Mouse (Mus musculus): ENCODE measurements at regions not wholly inside any gene's neighbourhood (a gene's known extent, or its start where the extent isn't known, plus 50 kb on each side); places are given as distances from the start of the nearest gene placed in this dataset.

DNA sequence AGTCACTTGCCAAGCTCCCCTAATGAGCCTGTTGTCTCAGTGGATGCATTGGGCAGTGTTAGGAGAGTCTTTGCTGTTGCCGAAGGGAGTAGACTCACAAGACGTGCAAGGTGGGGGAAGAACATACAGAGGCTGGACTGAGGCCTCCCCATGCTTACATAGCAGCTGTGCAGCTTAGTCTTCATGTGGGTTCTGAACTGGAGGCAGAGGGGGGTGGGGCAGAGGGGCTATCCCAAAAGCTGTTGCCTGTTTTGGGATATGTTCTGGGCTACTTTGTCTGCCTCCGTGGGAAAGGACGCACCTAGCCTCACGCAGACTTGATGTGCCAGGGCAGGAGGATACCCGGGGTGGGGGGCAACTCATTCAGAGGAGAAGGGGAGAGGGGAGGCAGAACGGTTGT lies 84.7 kb downstream of the Dad1 start:
- Histone ChIP-seq H3K4me1 (replicated peaks; ENCODE audit: control insufficient read depth, insufficient read depth, low read length) (0 out of 2 replicates have a peak, but pooled peaks cover 4% of the 10 kb centered on the region), H3K9ac (no peak overlapping the region), H3K27ac (no peak overlapping the region), H3K4me2 (replicated peaks) (no peak overlapping the region), H3K9me3 (ENCODE audit: control insufficient read depth, low read length) (no peaks in the 10 kb centered on the region), H3K36me3 (replicated peaks; ENCODE audit: control insufficient read depth, insufficient read depth) (no peaks in the 10 kb centered on the region), H3K4me3 (replicated peaks; ENCODE audit: low read length) (no peak overlapping the region), H3K27me3 (ENCODE audit: control insufficient read depth, insufficient read depth, low read length) (no peaks in the 10 kb centered on the region)
- no peak for ATAC-seq (ENCODE audit: low FRiP score)
- WGBS = 85% methylated on average over 7 of the region's 7 CpGs
- no peak for DNase-seq (ENCODE audit: low spot score)

DNA sequence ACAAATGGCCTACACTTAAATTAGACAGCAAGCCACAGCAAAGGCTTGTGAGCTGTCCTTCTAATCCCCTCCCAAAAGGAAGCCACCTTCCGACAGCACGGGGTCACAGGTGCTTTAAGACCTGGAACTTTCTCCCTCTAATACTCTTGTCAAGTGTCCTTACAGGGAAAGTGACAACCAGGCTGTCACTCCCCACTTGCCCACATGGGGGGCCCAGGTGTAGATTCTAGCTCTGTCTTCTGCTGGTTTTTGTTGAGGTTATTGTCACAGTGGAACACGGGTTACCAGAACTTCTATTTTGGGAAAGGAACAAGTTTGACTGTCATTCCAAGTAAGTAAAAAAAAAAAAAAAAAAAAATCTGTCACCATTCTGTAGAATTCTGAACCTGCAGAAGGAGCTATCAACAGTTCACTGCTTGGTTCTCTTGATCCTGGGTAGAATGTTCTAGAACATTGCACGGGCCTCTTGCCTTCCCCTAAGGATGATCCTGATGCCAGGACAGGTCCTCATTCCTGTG lies 85.4 kb downstream of the Dad1 start:
- Histone ChIP-seq H3K27ac (no peak overlapping the region), H3K4me3 (replicated peaks; ENCODE audit: low read length) (no peak overlapping the region), H3K4me1 (replicated peaks; ENCODE audit: control insufficient read depth, insufficient read depth, low read length) (0 out of 2 replicates have a peak, but pooled peaks cover 1% of the 10 kb centered on the region), H3K9me3 (ENCODE audit: control insufficient read depth, low read length) (no peaks in the 10 kb centered on the region), H3K27me3 (ENCODE audit: control insufficient read depth, insufficient read depth, low read length) (no peaks in the 10 kb centered on the region), H3K4me2 (replicated peaks) (no peak overlapping the region), H3K36me3 (replicated peaks; ENCODE audit: control insufficient read depth, insufficient read depth) (no peaks in the 10 kb centered on the region), H3K9ac (no peak overlapping the region)
- 81% methylated on average over 4 of the region's 4 CpGs for WGBS
- DNase-seq (ENCODE audit: low spot score) = no peak
- ATAC-seq (ENCODE audit: low FRiP score) = no peak

DNA sequence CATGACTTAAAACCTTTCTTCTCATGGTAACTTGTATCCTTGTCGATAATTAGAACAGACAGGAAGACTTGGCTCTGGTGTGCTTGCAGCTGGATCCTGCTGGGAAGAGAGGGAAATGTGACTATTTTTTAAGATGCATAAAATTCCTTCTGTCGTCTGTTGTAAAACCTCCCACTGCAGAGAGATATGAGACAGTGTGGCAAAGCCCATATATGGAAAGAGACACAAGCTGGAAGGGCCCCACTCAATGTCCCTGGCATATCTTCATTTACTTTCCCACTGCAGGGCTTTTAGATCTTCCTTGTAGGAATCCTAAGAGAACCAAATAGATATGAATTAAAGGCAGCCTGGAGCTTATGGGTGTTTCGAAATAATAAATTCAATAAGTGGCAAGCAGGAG lies 87.8 kb downstream of the Dad1 start:
- Histone ChIP-seq H3K4me3 (replicated peaks; ENCODE audit: low read length) (no peak overlapping the region), H3K36me3 (replicated peaks; ENCODE audit: control insufficient read depth, insufficient read depth) (no peaks in the 10 kb centered on the region), H3K27ac (no peak overlapping the region), H3K27me3 (ENCODE audit: control insufficient read depth, insufficient read depth, low read length) (no peaks in the 10 kb centered on the region), H3K4me2 (replicated peaks) (no peak overlapping the region), H3K4me1 (replicated peaks; ENCODE audit: control insufficient read depth, insufficient read depth, low read length) (no peaks in the 10 kb centered on the region), H3K9me3 (ENCODE audit: control insufficient read depth, low read length) (no peaks in the 10 kb centered on the region), H3K9ac (no peak overlapping the region)
- no peak for DNase-seq (ENCODE audit: low spot score)
- WGBS = 59% methylated on average over 3 of the region's 3 CpGs
- ATAC-seq (ENCODE audit: low FRiP score) = no peak

DNA sequence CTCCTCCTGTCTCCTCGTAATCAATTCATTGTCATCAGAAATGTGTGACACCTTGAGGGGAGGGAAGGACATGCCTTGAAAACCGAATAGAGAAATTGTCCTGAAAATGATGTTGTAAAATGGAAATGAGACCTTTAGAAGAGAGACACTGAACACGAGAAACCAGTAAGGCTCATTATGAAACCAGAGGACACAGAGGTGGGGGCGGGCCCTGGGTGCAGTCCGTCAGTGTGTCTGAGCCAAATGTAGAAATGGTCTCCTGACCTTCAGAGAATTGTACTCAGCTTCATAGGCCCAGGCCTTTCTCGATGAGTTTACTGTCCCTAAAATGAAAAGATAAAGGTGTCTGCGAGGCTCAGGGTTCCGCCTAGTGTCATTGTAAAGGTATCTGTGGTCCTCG lies 89.0 kb downstream of the Dad1 start:
- H3K27ac ChIP-seq = no peak overlapping the region
- no peaks in the 10 kb centered on the region for H3K27me3 ChIP-seq (ENCODE audit: control insufficient read depth, insufficient read depth, low read length)
- H3K9me3 ChIP-seq (ENCODE audit: control insufficient read depth, low read length) = no peaks in the 10 kb centered on the region
- H3K4me2 ChIP-seq (replicated peaks) = no peak overlapping the region
- H3K9ac ChIP-seq = no peak overlapping the region
- no peak for ATAC-seq (ENCODE audit: low FRiP score)
- no peaks in the 10 kb centered on the region for H3K36me3 ChIP-seq (replicated peaks; ENCODE audit: control insufficient read depth, insufficient read depth)
- no peak for DNase-seq (ENCODE audit: low spot score)
- H3K4me3 ChIP-seq (replicated peaks; ENCODE audit: low read length) = no peak overlapping the region
- no peaks in the 10 kb centered on the region for H3K4me1 ChIP-seq (replicated peaks; ENCODE audit: control insufficient read depth, insufficient read depth, low read length)
- WGBS = 80% methylated on average over 9 of the region's 9 CpGs

DNA sequence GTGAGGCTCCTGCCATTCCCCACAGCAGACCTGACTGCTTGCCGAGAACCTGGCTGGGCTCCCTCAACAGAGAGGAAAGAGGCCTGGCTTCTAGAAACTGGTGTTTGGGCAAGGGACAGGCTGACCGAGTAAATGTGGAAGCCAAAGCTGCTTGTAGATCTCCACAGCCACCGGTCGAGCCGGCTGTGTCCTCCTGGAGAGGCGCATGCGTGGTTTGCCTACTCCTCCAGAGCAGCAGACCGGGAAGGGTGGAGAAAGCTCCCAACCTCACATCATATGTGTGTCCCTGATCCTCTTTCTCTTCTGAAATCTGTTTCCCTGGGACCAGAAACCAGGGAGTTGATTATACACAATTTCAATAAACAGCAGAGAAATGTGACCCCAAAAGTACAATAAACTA lies 92.0 kb downstream of the Dad1 start:
- no peak overlapping the region for H3K4me3 ChIP-seq (replicated peaks; ENCODE audit: low read length)
- H3K36me3 ChIP-seq (replicated peaks; ENCODE audit: control insufficient read depth, insufficient read depth) = no peaks in the 10 kb centered on the region
- ATAC-seq (ENCODE audit: low FRiP score) = no peak
- H3K4me1 ChIP-seq (replicated peaks; ENCODE audit: control insufficient read depth, insufficient read depth, low read length) = no peaks in the 10 kb centered on the region
- H3K27me3 ChIP-seq (ENCODE audit: control insufficient read depth, insufficient read depth, low read length) = no peaks in the 10 kb centered on the region
- H3K27ac ChIP-seq = no peak overlapping the region
- no peak overlapping the region for H3K4me2 ChIP-seq (replicated peaks)
- 86% methylated on average over 8 of the region's 8 CpGs for WGBS
- no peak for DNase-seq (ENCODE audit: low spot score)
- H3K9ac ChIP-seq = no peak overlapping the region
- H3K9me3 ChIP-seq (ENCODE audit: control insufficient read depth, low read length) = no peaks in the 10 kb centered on the region

DNA sequence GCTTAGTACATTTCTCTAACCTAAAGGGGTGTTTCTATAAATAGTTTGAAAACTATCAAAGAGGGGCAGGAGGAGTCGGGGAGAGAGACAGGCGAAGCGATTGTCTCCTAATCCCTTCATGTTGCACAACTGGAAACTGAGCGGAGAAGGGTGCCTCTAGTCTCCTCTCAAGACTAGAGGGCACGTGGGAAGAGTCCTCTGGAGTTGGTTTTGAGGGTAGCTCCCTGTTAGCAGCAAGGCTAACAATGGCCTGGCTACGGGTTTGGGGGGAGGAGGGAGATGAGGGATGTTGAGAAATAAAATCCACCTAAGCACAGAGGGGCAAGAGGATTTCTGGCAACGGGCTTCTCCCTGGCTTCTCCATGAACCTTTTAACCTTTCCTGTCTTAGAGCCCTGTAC lies 92.7 kb downstream of the Dad1 start:
- H3K4me3 ChIP-seq (replicated peaks; ENCODE audit: low read length) = no peak overlapping the region
- ATAC-seq (ENCODE audit: low FRiP score) (no peak), DNase-seq (ENCODE audit: low spot score) (no peak)
- no peaks in the 10 kb centered on the region for H3K36me3 ChIP-seq (replicated peaks; ENCODE audit: control insufficient read depth, insufficient read depth)
- no peaks in the 10 kb centered on the region for H3K27me3 ChIP-seq (ENCODE audit: control insufficient read depth, insufficient read depth, low read length)
- no peak overlapping the region for H3K9ac ChIP-seq
- 72% methylated on average over 7 of the region's 7 CpGs for WGBS
- H3K27ac ChIP-seq = no peak overlapping the region
- no peaks in the 10 kb centered on the region for H3K4me1 ChIP-seq (replicated peaks; ENCODE audit: control insufficient read depth, insufficient read depth, low read length)
- no peaks in the 10 kb centered on the region for H3K9me3 ChIP-seq (ENCODE audit: control insufficient read depth, low read length)
- H3K4me2 ChIP-seq (replicated peaks) = no peak overlapping the region

DNA sequence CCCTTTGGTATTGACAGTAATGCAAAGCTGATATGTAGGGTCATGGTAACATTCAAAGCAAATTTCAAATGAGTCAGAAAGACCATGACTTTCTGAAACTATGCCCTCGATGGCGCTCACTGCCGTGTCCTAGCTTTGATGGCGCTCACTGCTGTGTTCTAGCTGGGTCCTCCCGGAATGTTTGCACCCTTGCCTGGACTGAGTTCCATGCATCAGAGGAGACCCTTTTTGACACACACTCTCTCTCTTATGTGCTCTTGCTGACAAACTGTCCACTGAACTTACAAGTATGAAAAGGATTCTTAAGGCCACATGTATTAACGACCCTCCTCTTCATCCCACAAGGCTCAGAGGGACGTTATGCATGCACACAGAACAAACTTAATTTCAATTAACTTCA lies 94.1 kb downstream of the Dad1 start:
- Histone ChIP-seq H3K9me3 (ENCODE audit: control insufficient read depth, low read length) (no peaks in the 10 kb centered on the region), H3K36me3 (replicated peaks; ENCODE audit: control insufficient read depth, insufficient read depth) (no peaks in the 10 kb centered on the region), H3K27me3 (ENCODE audit: control insufficient read depth, insufficient read depth, low read length) (no peaks in the 10 kb centered on the region), H3K9ac (no peak overlapping the region), H3K4me1 (replicated peaks; ENCODE audit: control insufficient read depth, insufficient read depth, low read length) (no peaks in the 10 kb centered on the region), H3K27ac (no peak overlapping the region), H3K4me3 (replicated peaks; ENCODE audit: low read length) (no peak overlapping the region), H3K4me2 (replicated peaks) (no peak overlapping the region)
- DNase-seq (ENCODE audit: low spot score) (no peak), ATAC-seq (ENCODE audit: low FRiP score) (no peak)
- WGBS = 91% methylated on average over 7 of the region's 7 CpGs

DNA sequence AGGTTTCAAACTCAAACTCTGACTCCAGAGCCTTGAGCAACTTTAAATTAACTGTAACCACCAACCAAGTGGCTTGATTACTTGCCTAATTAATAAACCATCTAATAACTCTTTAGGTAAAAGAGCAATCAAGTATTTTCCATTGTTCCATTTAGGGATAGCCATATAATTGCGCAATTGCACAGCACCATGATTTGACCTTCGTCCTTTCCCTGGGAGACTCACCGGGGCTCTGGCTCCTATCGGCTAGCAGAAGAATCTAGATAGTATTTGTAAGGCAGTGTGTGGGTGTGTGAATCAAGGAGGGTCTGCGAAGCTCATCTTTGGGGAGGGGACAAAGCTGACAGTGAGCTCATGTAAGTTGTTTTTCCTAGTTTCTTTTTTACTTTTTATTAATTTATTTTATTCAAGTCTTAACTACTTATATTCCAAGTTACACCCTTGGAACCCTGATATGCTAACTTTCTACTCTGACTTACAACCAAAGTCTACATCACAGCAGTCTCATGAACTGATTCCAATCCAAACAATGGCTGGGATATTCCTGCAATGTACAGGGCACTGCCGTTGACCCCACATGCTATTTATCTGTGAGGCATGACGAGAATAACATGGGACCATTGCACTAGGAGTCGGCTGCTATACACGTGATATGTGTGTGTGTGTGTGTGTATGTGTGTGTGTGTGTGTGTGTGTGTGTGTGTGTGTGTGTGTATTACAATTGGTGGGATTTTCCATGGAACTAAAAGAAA lies 95.5 kb downstream of the Dad1 start:
- no peaks in the 10 kb centered on the region for H3K36me3 ChIP-seq (replicated peaks; ENCODE audit: control insufficient read depth, insufficient read depth)
- H3K9ac ChIP-seq = no peak overlapping the region
- no peaks in the 10 kb centered on the region for H3K4me1 ChIP-seq (replicated peaks; ENCODE audit: control insufficient read depth, insufficient read depth, low read length)
- ATAC-seq (ENCODE audit: low FRiP score) = no peak
- DNase-seq (ENCODE audit: low spot score) = no peak
- H3K4me3 ChIP-seq (replicated peaks; ENCODE audit: low read length) = no peak overlapping the region
- no peak overlapping the region for H3K4me2 ChIP-seq (replicated peaks)
- H3K27ac ChIP-seq = no peak overlapping the region
- WGBS = 81% methylated on average over 9 of the region's 9 CpGs
- H3K9me3 ChIP-seq (ENCODE audit: control insufficient read depth, low read length) = no peaks in the 10 kb centered on the region
- no peaks in the 10 kb centered on the region for H3K27me3 ChIP-seq (ENCODE audit: control insufficient read depth, insufficient read depth, low read length)

DNA sequence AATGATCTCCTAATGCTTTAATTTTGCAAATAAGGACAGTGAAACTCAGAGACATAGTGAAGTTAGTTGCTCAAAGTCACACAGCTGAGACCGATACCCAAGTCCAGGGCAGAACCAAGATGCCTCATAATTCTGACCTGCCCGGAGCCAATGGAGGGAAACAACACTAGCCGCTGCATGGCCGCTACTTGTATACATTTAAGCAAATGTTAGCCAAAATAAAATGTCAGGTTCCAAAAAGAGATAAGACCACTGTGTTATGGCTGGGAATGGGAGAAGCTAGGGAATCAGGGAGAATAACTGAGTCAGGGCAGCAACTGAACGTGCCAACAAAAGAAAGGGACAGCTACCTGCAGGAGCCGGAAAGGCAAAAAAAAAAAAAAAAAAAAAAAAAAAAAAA lies 97.4 kb downstream of the Dad1 start:
- 89% methylated on average over 6 of the region's 6 CpGs for WGBS
- no peak for ATAC-seq (ENCODE audit: low FRiP score)
- no peak overlapping the region for H3K4me3 ChIP-seq (replicated peaks; ENCODE audit: low read length)

More for the DNA sequence above, 97.4 kb downstream of the Dad1 start:
- Histone ChIP-seq H3K36me3 (replicated peaks; ENCODE audit: control insufficient read depth, insufficient read depth) (no peaks in the 10 kb centered on the region), H3K9me3 (ENCODE audit: control insufficient read depth, low read length) (no peaks in the 10 kb centered on the region), H3K27me3 (ENCODE audit: control insufficient read depth, insufficient read depth, low read length) (no peaks in the 10 kb centered on the region), H3K27ac (no peak overlapping the region), H3K4me1 (replicated peaks; ENCODE audit: control insufficient read depth, insufficient read depth, low read length) (no peaks in the 10 kb centered on the region), H3K9ac (no peak overlapping the region), H3K4me2 (replicated peaks) (no peak overlapping the region)
- DNase-seq (ENCODE audit: low spot score) = no peak
